Mouse (Mus musculus): ENCODE data around the gene Washc3.

The Washc3 gene

GRCm38 (mm10) chr10:88255556-88255955 is 54.7 kb downstream of the Washc3 start:
- no peak for DNase-seq (ENCODE audit: low spot score in 2 of 2)

GRCm38 (mm10) chr10:88260309-88260708 is 59.4 kb downstream of the Washc3 start:
- DNase-seq (ENCODE audit: low spot score in 2 of 2), result no peak

- DNase-seq (ENCODE audit: low spot score in 2 of 2), result no peak
Measured at GRCm38 (mm10) chr10:88261186-88261585, 60.3 kb downstream of the Washc3 start.

- no peak for DNase-seq (ENCODE audit: low spot score in 2 of 2)
Measured at GRCm38 (mm10) chr10:88263383-88263782, 62.5 kb downstream of the Washc3 start.

- no peak for DNase-seq (ENCODE audit: low spot score in 2 of 2)
Measured at GRCm38 (mm10) chr10:88274045-88274444, 73.2 kb downstream of the Washc3 start.

- no peak for DNase-seq (ENCODE audit: low spot score in 2 of 2)
Measured at GRCm38 (mm10) chr10:88281699-88282098, 80.8 kb downstream of the Washc3 start.

- DNase-seq (ENCODE audit: low spot score in 2 of 2), result no peak
Measured at GRCm38 (mm10) chr10:88284343-88284990, 83.6 kb downstream of the Washc3 start.

GRCm38 (mm10) chr10:88287261-88287660 is 86.4 kb downstream of the Washc3 start:
- DNase-seq (ENCODE audit: low spot score in 2 of 2), result no peak

GRCm38 (mm10) chr10:88288061-88288460 is 87.2 kb downstream of the Washc3 start:
- no peak for DNase-seq (ENCODE audit: low spot score in 2 of 2)

GRCm38 (mm10) chr10:88295091-88295490 is 94.2 kb downstream of the Washc3 start:
- no peak for DNase-seq (ENCODE audit: low spot score in 2 of 2)
